Mouse (Mus musculus) CH12.LX (cell line): ENCODE results near the gene Gm13288. TPM values are rescaled to one million over a fixed set of nuclear protein-coding genes. Genes with fewer than 3 reads are reported as not detected.
A peak's percentile ranks its signal among the peaks of the same experiment; 100 is the strongest.

ENCODE experiments used
- DNase-seq: peaks from one replicate; pipeline ENCODE4 v3.0.0-alpha.2; 2013; ENCODE audit errors: extremely low read depth
- H3K27ac ChIP-seq: 2 replicates; pipeline ENCODE4 v1.5.1; 2012; ENCODE audit warnings: low read depth, mild to moderate bottlenecking, control low read depth, moderate library complexity; ENCODE audit not compliant: insufficient read depth
- H3K27me3 ChIP-seq: replicated peaks from 2 replicates; pipeline ENCODE3; 2012; ENCODE audit warnings: inconsistent platforms
- H3K36me3 ChIP-seq, 2 experiments: replicated peaks in 1 of 2; 2 replicates each; pipeline versions ENCODE3 to v1.6.1; 2012; ENCODE audit warnings: inconsistent platforms in 1 of 2, low read length in 1 of 2, mild to moderate bottlenecking in 1 of 2, mixed read lengths in 1 of 2, moderate library complexity in 1 of 2; ENCODE audit not compliant: control insufficient read depth in 1 of 2, insufficient read depth in 1 of 2
- H3K4me1 ChIP-seq, 2 experiments: 2 replicates each; pipeline ENCODE4 v1.6.1; 2012; ENCODE audit warnings: inconsistent platforms in 1 of 2, moderate library complexity in 1 of 2; ENCODE audit not compliant: insufficient read depth in 2 of 2, control insufficient read depth in 1 of 2
- H3K4me2 ChIP-seq: 2 replicates; pipeline ENCODE4 v1.6.1; 2012; ENCODE audit warnings: low read depth, mild to moderate bottlenecking, control low read depth; ENCODE audit not compliant: poor library complexity, insufficient read depth, severe bottlenecking
- H3K4me3 ChIP-seq, 3 experiments: fragments of 150-350 bp in 1 of 3; sonication (generic) in 1 of 3; replicated peaks in 1 of 3; 2 replicates each; pipeline versions ENCODE3 to v1.5.1; 2011 to 2012; ENCODE audit warnings: low read depth in 2 of 3, low read length in 2 of 3, mild to moderate bottlenecking in 2 of 3, moderate library complexity in 2 of 3, control low read depth in 1 of 3, improper control_type of control experiment in 1 of 3, inconsistent platforms in 1 of 3, mixed read lengths in 1 of 3; ENCODE audit not compliant: poor library complexity in 1 of 3
- H3K79me2 ChIP-seq: replicated peaks from 2 replicates; pipeline ENCODE4 v1.6.1; 2012; ENCODE audit warnings: mild to moderate bottlenecking, moderate library complexity; ENCODE audit not compliant: control insufficient read depth, poor library complexity, insufficient read depth, severe bottlenecking; ENCODE audit errors: extremely low read depth
- H3K9ac ChIP-seq: 2 replicates; pipeline ENCODE4 v1.6.1; 2012; ENCODE audit warnings: low read depth, mild to moderate bottlenecking, control low read depth, moderate library complexity; ENCODE audit not compliant: insufficient read depth
- H3K9me3 ChIP-seq: replicated peaks from 2 replicates; pipeline ENCODE3; 2012; ENCODE audit warnings: low read length, inconsistent platforms, mixed read lengths
- CHD2 ChIP-seq: IDR thresholded peaks from 2 replicates; pipeline ENCODE4 v1.6.1; 2011; ENCODE audit warnings: low read length, improper control_type of control experiment
- CTCF ChIP-seq, 2 experiments: IDR thresholded peaks in 1 of 2; conservative IDR thresholded peaks in 1 of 2; 2 replicates each; pipeline ENCODE4 v1.5.1; 2011 to 2012; ENCODE audit warnings: low read depth in 2 of 2, low read length in 2 of 2, improper control_type of control experiment in 1 of 2, inconsistent platforms in 1 of 2, mild to moderate bottlenecking in 1 of 2, moderate library complexity in 1 of 2
- E2F4 ChIP-seq: IDR thresholded peaks from 2 replicates; pipeline ENCODE4 v1.6.1; 2011; ENCODE audit warnings: low read depth, low read length, improper control_type of control experiment; ENCODE audit not compliant: insufficient replicate concordance
- EP300 ChIP-seq: IDR thresholded peaks from 2 replicates; pipeline ENCODE4 v1.6.1; 2011; ENCODE audit warnings: low read length, improper control_type of control experiment
- IRF4 ChIP-seq: IDR thresholded peaks from 2 replicates; pipeline ENCODE4 v1.6.1; 2014; ENCODE audit warnings: low read depth, mild to moderate bottlenecking, inconsistent platforms, low read length, improper control_type of control experiment
- MAFK ChIP-seq: IDR thresholded peaks from 2 replicates; pipeline ENCODE4 v1.6.1; 2011; ENCODE audit warnings: low read length, improper control_type of control experiment; ENCODE audit not compliant: insufficient replicate concordance
- MXI1 ChIP-seq: IDR thresholded peaks from 2 replicates; pipeline ENCODE4 v1.6.1; 2011; ENCODE audit warnings: mild to moderate bottlenecking, low read depth, low read length, improper control_type of control experiment
- MYC ChIP-seq: IDR thresholded peaks from 2 replicates; pipeline ENCODE4 v1.6.1; 2011; ENCODE audit warnings: low read depth, mild to moderate bottlenecking, improper control_type of control experiment, low read length
- RAD21 ChIP-seq: IDR thresholded peaks from 2 replicates; pipeline ENCODE4 v1.6.1; 2011; ENCODE audit warnings: low read depth, mild to moderate bottlenecking, low read length, improper control_type of control experiment, moderate library complexity
- SMC3 ChIP-seq: IDR thresholded peaks from 2 replicates; pipeline ENCODE4 v1.6.1; 2011; ENCODE audit warnings: low read depth, low read length, improper control_type of control experiment
- ZKSCAN1 ChIP-seq: IDR thresholded peaks from 2 replicates; pipeline ENCODE4 v1.6.1; 2012; ENCODE audit warnings: low read depth, inconsistent platforms, low read length, improper control_type of control experiment, borderline replicate concordance
- dilution Hi-C: fragments of 300-500 bp; cut with MboI; formaldehyde crosslinking; loops from 2 replicates; pipeline ENCODE4 v1.14.3; 2020; ENCODE audit warnings: low sequenced_read_pairs; ENCODE audit not compliant: extremely low pct_unique_long_range_greater_than_20kb, extremely low pct_ligation_motif_present
- in situ Hi-C: fragments of 300-500 bp; cut with MboI; formaldehyde crosslinking; loops from 3 replicates; pipeline ENCODE4 v1.14.3; 2019; ENCODE audit warnings: low sequenced_read_pairs, low pct_ligation_motif_present, low pct_unique_long_range_greater_than_20kb, mixed read lengths
- polyA plus RNA-seq: library from polyadenylated mRNA; unstranded; fragments of >175 nt; gene quantifications from 2 replicates; pipeline ENCODE4 v1.2.1, GENCODE M21; 2012; ENCODE audit warnings: low read depth; ENCODE audit not compliant: insufficient read length
- total RNA-seq, 2 experiments: library from RNA; depleted of rRNA; stranded (reverse); fragments of 300-350 nt in 1 of 2; fragments of >200 nt in 1 of 2; gene quantifications; 2 replicates each; pipeline ENCODE4 v1.2.3; 2012 to 2014

Gm13288 gene
- total and polyA plus RNA-seq, 3 experiments, result not detected

GRCm38 (mm10) chr4:88841438-88841911, 36.1 kb downstream of the Gm13288 start, which contains the start of gene Ifna4:
Gene Ifna4, plus strand, starts transcription at chr4:88841861.
- peak; percentile 63 for TF ChIP-seq IRF4
- TF ChIP-seq EP300, result 0 out of 2 replicates have a peak, but pooled peaks have one; percentile 24
- peak; percentile 62; the same call in 1 of the 2 replicates for TF ChIP-seq CHD2
- no peak for TF ChIP-seq MYC
- no peak for DNase-seq
- Histone ChIP-seq H3K79me2 (no peaks in the 10 kb centered on the region), H3K4me1 (peaks cover 5 to 10% of the 10 kb centered on the region in 2 experiments; a peak in 3 of 4 replicates), H3K4me2 (no peak within 1 kb of the TSS), H3K9ac (no peak within 1 kb of the TSS), H3K9me3 (no peaks in the 10 kb centered on the region), H3K36me3 (no peaks in the 10 kb centered on the region), H3K27ac (no peak within 1 kb of the TSS), H3K4me3 (no peak within 1 kb of the TSS), H3K27me3 (peaks cover 59% of the 10 kb centered on the region)
- in situ Hi-C loops, result no loop called here
- dilution Hi-C loops, result no loop called here

DNA sequence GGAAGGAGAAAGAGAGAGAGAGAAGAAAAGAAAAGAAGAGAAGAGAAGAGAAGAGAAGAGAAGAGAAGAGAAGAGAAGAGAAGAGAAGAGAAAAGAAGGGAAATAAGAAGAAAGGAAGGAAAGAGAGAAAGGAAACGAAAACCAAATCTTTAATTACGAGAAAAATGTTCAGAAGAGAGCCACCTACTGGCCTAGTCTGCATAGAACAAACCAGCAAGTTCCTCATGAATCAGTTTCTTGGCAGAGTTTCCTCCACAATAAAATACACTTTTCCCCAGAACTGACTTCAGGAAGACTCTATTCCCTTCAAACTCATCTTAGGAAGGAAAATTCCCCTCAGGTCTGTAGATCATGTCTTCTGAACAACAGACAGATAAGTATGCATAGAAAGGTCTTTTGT, 40.0 kb downstream of the Gm13288 start:
- dilution Hi-C loops, result no loop called here
- peak; percentile 12; the same call in 1 of the 2 replicates for TF ChIP-seq SMC3
- TF ChIP-seq E2F4, result 0 out of 2 replicates have a peak, but pooled peaks have one; percentile 41
- no peak for TF ChIP-seq EP300
- peak; percentile 15 to 61; a peak in 3 of 4 replicates for TF ChIP-seq CTCF (conservative IDR thresholded peaks at IDR 0.05 in 1 of 2, IDR thresholded peaks at IDR 0.05 in 1 of 2; ENCODE audit: low read depth in 2 of 2, low read length in 2 of 2)
- no peak for TF ChIP-seq MXI1
- TF ChIP-seq RAD21, result peak; percentile 2

DNA sequence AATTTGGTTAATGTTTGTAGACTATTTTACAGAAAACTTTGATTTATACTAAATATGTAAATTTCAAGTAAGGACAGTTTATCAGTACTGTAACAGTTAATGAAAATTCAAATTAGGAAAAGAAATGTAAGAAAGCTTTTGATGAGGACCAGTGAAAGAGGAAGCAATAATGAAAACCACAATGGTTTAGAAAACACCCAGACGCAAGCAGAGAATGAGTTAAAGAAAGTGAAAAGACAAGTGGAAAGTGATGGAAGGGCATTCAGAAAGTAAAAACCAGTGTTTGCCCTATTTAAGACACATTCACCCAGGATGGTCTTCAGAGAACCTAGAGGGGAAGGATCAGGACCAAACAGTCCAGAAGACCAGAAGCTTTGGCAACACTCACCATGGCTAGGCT, 44.4 kb downstream of the Gm13288 start, which contains the start of gene Ifna1:
Ifna1 (plus strand) TSS at position 390 of the 400 bp plus-strand sequence.
- no peaks in the 10 kb centered on the region for H3K4me1 ChIP-seq
- no peak within 1 kb of the TSS for H3K9ac ChIP-seq
- H3K36me3 ChIP-seq, result no peaks in the 10 kb centered on the region
- no peak within 1 kb of the TSS for H3K4me3 ChIP-seq
- dilution Hi-C loops, result no loop called here
- DNase-seq, result no peak
- no peak within 1 kb of the TSS for H3K4me2 ChIP-seq
- in situ Hi-C loops, result no loop called here
- H3K9me3 ChIP-seq, result no peaks in the 10 kb centered on the region
- no peaks in the 10 kb centered on the region for H3K79me2 ChIP-seq
- H3K27ac ChIP-seq, result no peak within 1 kb of the TSS
- H3K27me3 ChIP-seq, result peaks cover 49% of the 10 kb centered on the region
- TF ChIP-seq ZKSCAN1 (no peak), MAFK (no peak), IRF4 (no peak)

More for the DNA sequence above, 40.0 kb downstream of the Gm13288 start:
- no peak overlapping the region for H3K4me2 ChIP-seq
- peaks cover 5 to 10% of the 10 kb centered on the region in 2 experiments; a peak in 3 of 4 replicates for H3K4me1 ChIP-seq
- no peaks in the 10 kb centered on the region for H3K79me2 ChIP-seq
- H3K9me3 ChIP-seq, result no peaks in the 10 kb centered on the region
- H3K9ac ChIP-seq, result no peak overlapping the region
- in situ Hi-C loops, result no loop called here
- H3K27ac ChIP-seq, result no peak overlapping the region
- H3K36me3 ChIP-seq, result no peaks in the 10 kb centered on the region
- no peak overlapping the region for H3K4me3 ChIP-seq
- H3K27me3 ChIP-seq, result peaks cover 63% of the 10 kb centered on the region
- no peak for DNase-seq
